Mouse (Mus musculus) lung, postnatal 25 days (tissue): ENCODE measurements around the gene Gsta4.
A peak's percentile ranks its signal among the peaks of the same experiment; 100 is the strongest.
"Not testable (repeated sequence)": the region's sequence is repeated elsewhere in the genome, so short reads cannot be mapped to it uniquely, and the experiment has no call there.

Experiments
- DNase-seq: peaks from one replicate; pipeline ENCODE4 v3.0.0; 2022; ENCODE audit warnings: low spot score

Gsta4 gene

DNA sequence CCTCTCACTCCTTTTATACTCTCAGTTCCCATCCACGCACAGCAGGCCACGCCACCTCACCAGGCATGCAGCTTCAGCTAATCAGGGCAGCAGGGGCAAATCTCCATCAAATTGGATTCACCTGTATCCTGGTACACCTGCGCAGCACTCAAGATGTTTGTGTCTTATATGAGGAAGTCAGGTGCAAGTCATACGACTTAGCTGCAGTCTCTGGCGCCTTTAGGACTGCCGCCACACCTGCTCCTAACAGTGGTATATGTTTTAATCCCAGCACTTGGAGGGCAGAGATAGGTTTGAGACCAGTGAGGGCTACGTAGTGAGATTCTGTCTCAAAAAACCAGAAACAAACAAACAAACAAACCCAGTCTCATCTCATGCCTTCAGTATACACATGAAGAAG, at the start of gene Gsta4:
Gene Gsta4, plus strand, starts transcription at position 301 of the 400 bp plus-strand sequence.
- DNase-seq: not testable (repeated sequence)

DNA sequence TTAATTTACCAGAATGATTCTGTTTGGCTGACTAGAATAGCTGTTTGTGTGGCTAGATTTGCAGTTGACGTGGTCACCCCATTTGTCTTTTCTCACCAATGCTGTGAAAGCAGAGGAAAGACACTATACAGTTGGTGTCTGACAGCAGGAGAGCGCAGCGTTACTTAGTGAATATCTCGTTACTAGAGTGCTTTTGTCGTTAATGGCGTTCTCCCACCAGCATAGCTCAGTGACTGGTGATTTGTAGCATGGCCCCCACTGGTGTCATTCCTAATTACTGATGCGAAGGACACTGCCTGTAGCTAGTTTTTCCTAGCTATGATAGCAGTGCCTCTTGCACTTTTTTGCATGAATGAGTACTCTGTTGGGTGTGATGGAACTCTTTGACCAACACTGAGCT, 46.9 kb upstream of the Gsta4 start:
- no peak for DNase-seq

DNA sequence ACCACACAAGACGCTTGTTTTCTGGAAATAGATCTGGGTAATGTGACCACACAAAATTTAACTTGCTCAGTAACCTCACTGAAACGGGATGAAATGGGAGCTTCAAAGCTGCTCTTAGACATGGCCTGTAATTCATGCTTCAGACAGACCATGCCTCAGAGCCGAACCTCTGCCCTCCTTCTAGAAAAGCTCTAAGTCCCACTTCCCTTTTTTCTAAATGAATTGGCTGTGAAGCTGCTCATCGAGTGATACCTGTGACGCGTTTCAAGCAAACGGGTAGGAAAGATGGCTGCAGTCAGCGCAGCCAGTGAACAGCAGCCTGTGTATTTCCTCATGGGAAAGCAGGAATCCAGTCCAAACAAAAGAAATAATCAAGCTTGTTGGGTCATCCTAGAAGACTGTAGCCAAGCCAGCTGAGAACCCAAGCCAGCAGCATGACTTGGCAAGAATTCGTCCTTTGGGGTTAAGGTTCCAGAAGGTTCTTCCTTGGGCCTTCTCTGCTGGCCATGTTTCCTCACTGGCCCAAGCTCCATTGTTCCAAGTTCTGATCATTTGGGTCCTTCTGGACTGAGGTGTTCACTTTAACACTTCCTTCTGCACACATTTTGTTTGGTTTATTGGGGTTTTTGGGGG, 44.4 kb upstream of the Gsta4 start:
- no peak for DNase-seq

DNA sequence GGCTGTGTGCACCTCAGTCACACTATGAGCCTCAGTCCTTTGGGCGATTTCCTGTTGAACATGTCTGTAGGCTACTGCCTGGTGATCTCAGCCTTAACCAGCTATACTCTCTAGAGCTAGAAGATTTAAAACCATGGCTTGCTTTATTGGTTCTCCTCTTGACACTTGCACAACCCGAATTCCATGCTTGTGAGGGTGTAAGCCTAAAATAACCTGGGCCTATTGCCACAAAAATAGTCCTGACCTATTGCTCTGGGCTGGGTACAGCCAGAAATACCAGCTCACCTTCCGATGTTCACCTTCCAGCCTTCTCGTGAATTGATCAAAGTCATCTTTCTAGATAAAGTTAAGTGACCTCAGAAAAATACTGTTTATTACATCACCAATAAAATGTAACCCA, 43.1 kb upstream of the Gsta4 start:
- DNase-seq: peak; percentile 63

DNA sequence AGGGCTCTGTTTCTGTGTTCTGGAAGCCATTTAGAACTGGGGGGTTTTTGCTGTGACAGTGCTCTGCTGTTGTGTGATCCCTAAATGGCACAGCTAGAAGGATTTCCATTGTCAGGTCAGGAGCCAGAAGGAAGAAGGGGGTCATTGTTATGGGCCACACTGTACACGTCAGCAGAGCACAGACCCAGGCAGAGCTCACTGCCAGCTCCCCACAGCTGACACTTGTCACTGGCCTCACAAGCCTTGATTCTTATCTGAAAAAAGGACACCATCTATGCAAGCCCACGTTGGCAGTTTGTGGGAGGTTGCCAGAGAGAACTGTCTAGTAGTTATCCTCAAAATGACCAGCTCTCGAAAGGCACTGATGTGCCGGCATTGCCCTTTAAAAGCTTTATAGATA, 36.5 kb upstream of the Gsta4 start:
- no peak for DNase-seq

DNA sequence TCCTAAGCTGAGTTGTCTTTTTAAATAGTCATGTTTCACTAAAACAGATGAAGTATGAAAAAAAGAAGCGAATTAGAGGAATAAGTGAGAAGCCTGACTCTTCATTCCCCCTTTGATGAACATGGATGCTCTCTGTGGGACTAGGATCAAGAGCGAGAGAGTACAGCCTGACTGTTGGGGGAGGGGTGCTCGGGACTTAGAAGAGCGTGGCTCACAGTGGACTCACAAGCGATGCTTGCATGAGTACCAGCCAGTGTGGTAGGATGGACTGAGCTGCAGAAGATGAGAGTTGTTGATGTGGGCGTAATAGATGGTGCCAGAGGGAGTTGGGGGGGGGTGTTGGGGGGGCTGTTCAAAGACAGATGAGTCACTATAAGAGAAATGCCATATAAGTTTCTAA, 35.9 kb upstream of the Gsta4 start:
- no peak for DNase-seq

DNA sequence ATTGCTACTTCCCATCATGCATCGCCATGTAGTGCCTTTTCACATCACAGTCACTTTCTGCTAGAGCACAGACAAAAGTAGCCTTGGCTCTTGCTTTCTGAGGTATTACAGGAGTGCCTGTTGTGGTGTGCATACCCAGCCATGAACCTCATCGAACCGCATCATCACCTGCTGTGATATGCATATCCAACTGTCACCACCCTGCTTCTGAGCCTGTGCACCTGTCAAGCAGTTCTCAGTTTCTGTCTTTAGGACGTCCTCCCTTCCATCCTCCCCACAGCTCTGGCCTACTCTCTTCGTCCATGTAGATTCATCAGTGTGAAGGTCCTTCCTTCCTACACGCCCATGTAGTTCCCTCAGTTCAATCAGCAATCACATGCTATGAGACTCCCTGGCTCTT, 34.4 kb upstream of the Gsta4 start:
- DNase-seq: no peak

DNA sequence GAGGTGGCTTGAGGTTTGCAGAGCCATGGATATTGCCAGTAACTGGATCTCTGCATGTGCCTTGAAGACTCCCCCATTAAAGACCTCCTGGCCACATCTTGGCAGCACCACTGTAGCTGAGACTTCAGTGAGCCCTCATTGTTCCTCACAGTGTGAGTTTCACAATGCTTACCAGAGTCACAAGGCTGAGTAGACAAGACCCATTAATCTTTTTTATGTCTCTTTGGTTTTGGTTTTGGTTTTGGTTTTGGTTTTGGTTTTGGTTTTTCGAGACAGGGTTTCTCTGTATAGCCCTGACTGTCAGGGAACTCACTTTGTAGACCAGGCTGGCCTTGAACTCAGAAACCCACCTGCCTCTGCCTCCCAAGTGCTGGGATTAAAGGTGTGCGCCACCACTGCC, 32.8 kb upstream of the Gsta4 start:
- not testable (repeated sequence) for DNase-seq

DNA sequence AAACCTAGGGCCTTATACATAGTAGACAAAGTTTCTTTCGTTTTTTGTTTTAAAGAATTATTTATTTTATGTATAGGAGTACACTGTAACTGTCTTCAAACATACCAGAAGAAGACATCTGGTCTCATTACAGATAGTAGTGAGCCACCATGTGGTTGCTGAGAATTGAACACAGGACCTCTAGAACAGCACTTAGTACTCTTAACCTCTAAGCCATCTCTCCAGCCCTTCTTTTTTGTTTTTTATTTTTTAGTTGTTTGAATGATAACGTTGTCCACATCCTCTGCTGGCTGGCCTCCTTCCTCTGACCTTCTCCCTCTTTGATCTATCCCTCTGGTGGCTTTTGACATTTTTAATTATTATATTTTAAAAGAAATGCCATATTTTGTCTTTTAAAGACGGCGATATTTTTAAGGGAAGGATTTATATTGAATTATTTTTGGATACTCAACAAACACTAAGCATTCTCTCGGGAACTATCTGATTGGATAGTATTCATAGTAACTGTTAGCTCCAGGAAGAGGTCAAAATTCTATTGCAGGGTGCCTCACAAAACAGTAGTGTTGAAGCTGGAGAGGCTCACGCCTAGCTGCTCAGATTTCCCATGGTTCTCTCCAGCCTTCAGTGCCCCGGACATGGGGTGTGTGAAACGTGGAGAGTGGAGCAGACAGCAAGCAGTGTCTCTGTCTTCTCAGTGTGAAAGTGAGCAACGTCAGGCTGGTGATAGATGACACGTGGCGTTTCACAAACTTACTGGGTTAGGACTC, 28.2 kb upstream of the Gsta4 start:
- DNase-seq: no peak

DNA sequence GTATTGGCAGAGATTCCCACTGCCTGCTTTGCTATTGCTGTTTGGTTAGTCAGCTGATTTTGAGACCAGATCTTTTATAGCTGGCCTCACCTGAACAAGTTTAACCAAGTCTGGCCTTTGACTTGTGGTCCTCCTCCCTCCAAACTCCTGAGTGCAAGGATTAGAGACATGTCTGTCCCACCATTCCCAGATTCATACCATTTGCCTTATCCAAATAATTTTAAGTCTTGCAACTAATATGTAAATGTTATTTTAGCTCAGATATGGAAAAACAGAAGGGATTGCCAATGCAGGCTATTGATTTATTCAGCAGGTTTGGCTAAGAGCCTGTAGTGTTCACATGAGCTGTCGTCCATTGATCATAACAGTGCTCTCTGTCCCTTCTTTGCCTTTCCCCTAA, 25.4 kb upstream of the Gsta4 start:
- DNase-seq: no peak

DNA sequence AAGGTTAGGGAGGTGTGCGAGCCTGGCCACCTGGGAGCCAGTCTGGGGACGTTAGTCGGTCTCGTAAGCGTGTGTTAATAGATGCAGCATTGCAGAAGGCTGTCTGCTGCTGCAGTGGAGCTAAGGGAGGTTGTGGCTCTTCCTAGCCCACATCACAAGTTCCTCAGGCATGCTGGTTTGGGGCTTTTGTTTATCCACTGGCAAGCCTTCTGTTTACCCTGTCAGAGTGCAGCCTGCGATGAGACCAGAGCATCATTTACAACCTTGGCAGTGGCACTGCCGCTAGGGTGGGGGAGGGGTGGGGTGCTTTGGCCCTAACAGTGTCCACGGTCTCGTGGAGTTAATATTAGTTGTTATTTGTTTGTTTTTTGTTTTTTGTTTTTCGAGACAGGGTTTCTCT, 19.3 kb upstream of the Gsta4 start:
- no peak for DNase-seq

DNA sequence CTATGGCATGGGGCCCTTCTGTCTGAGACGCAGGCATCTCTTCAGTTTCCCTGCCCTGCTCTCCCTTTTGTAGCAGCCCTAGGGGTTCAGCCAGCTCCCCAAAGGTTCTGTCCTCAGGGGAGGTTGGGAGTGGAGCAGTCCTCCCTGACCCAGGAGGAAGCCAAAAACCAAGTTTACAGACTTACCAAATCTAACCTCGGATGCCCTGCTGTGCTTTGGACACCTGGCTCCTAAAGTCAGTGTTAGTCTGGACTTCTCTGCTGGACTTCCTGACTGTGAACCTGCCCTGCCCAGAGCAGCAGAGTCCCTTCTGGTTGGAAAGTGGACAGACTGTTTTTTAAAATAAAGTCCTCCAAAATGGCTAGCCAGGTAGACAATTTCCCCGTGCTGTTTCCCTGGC, 17.8 kb upstream of the Gsta4 start:
- no peak for DNase-seq

DNA sequence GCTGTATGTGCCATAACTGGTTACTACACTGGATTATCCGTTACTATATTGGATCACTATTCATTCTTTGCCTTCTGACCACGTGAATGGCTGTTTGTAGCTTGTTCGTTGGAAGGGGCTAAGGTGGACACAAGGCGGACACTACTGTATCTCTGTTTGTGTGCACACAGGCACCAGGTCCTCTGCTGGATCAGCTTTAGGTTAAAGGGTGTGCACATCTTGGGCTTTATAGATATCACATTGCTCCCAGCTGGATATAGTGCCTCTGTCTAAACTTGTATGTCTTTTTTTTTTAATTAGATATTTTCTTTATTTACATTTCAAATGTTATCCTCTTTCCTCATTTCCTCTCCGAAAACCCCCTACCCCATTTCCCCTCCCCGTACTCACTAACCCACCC, 17.1 kb upstream of the Gsta4 start:
- no peak for DNase-seq

DNA sequence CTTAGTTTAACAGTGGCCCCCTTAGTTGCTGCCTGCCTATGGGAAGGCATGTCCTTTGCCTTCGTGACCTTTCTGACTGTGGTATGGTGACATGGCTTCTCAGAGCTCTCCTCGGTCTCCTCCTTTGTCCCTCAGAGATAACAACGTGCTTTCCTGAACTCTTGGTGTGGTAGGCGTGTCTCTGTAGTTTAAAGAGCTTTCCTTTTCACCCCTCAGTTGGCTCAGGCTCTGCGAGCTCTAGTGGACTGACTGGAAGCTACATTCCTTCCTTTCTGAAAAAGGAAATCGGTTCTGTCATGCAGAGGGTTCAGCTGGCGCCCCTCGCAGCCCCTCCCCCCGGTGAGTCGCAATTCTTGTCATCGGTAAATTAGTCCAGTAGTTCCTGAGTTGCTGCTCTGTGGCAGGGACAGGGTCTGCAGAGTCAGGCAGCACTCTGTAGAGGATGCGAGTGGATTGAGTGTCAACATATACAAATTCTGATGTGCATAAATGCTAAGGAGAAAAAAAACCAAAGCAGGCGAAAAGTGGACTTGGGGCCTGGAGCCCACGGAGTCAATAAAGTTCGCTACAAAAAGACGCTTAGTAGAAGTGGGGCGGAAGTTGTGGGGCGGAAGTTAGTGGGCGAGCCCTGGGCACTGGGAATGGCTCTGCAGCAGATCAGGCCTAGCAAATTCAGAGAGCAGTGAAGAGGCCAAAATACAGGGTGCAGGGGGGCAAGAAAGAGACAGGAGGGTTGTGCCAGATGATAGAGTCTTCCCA, 15.7 kb upstream of the Gsta4 start:
- no peak for DNase-seq

DNA sequence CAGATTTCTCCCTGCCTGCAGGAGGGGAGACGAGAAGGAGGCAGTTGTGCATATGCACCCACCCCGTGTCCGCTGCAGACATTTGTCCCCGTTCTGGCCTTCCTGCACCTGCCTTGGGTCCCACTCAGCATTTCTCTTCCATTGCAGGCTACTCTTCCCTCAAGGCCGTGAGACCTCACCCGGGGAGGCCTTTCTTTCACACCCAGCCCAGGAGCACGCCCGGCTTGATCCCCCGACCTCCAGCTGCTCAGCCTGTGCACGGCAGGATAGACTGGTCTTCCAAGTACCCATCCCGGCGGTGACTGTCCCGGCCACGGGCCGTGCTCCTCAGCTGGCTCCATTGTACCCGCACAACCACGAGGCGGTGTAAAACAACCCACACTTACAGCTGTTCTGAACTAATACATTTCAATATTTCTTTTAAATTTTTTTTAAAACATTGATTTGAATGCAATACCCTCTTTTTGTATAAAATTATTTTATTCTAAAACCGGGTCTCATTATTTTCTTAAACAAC, 15.1 kb upstream of the Gsta4 start:
- DNase-seq: no peak

DNA sequence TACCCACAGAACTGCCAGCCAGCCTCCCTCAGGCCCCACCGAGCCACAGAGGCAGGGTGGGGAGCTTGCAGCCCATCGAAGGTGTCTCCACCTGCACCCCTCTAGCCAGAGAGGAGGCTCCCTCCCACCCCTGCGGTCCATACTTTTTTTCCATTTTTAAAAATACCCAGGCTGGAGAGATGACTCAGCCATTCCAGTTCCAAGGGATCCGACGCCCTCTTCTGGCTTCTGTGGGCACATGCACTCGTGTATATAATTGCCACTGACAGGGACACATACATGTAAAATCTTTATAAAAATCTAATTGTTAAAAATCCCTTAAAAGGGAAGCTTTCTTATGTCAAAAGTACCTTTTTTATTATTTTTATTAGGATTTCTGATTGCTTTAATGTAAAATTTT, 13.7 kb upstream of the Gsta4 start:
- DNase-seq: no peak

DNA sequence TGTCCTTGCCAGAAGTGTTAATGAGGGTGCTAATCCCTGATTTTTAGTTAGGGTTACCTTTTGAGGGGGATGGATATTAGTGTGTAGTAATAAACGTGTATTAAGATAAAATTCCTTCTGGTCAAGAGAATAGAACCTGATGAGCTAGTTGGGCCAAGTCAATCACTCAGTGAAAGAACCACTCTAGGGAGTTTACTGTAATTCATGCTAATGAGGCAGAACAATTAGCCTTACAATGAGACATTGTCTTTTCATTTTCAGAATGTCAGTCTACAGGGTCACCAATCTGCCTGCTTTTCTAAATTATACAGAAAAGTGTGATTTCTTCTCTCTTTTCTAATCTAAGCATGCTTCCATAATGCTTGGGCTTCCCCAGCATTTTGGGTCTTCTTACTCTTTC, 8.6 kb upstream of the Gsta4 start:
- DNase-seq: no peak

DNA sequence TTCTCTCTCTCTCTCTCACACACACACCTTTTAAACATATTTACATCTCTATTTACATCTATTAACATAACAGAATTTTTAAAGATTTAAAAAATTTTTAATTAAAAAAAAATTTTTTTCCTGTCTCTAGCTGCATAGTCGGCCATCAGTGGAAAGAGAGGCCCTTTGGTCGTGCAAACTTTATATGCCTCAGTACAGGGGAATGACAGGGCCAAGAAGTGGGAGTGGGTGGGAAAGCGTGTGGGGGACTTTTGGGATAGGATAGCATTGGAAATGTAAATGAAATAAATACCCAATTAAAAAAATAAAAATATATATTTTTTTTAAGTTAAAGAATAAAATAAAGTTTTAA, 7.7 kb upstream of the Gsta4 start:
- DNase-seq: not testable (repeated sequence)

DNA sequence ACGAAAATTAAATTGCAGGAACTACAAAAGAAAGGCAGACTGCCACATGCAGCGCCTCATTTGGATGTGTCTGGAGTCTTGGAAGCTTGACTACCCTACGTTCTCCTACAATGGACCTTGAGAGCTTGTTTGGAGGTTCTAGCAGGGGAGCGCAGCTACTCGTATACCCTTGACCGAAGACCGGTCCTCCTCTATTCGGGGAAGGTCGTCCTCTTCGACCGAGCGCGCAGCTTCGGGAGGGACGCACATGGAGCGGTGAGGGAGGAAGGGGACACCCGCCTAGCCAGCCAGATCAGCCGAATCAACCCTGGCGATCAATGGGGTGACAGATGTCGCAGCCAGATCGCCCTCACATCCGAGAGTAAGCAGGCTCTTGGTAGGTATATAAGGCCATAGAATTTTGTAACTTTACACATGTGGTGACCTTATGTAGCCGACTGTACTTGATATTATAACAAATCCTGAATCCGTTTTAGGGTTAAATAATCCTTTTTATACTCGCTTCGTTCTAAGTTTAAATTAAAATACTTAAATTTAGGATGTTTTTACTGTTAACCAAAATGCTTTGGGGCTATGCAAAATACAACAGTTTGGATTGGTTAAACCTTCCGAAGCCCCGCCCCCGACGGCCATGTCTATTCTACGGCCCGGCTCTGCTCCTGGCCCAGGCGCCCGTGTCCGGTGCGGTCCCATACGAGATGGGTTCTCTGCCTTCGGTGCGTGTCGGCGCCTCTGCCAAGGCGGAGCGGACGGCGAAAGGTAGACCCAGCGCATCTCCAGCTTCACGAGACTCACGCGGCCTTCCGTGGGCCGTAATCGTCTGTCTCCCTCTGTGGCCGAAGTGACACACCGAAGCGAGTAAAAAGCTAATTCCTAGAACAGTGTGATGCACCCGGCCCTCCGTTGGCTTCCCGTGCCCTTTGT, 7.0 kb upstream of the Gsta4 start:
- DNase-seq: peak; percentile 95

DNA sequence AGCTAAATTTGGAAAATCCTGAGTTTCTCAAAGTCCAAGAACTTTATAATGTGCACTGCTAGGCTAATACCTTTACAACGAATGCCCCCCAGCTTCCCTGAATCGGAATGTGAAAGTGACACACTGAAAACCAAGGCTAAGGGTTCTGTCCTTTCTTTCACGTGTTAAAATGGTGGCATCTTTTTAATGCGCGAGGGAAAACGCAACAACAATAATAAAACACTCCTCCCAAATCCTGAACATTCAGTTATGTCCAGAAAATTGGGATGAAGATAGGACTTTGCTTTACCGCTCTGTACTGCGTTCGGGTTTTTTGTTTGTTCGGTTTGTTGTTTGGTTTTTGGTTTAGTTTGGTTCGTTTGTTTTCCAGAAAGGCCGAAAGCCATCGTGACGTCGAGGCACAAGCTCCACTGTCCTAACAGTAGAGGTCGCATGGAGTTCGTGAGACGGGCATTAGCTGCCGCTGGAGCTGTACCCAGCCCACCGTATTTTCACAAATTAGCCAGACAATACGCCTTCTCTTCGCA, 6.3 kb upstream of the Gsta4 start:
- peak; percentile 77 for DNase-seq

DNA sequence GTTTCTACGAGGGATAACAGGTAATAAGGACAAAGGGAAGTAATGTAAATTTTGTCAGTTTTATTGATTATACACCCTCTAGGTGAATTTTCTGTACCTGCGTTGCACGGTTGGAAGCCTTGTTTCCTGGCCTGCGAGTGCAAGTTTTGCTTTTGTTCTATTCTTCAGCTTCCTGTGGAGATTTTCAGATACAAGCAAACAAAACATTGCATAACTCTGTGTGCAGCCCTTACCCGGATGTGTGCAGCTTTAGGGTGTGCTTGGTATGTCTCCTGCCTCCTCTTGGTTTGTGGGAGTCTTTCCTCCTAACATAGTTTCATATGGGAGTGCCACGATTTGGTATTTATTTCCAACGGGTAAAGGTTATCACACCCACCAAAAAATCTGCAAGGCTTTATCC, 5.7 kb upstream of the Gsta4 start:
- peak; percentile 56 for DNase-seq

DNA sequence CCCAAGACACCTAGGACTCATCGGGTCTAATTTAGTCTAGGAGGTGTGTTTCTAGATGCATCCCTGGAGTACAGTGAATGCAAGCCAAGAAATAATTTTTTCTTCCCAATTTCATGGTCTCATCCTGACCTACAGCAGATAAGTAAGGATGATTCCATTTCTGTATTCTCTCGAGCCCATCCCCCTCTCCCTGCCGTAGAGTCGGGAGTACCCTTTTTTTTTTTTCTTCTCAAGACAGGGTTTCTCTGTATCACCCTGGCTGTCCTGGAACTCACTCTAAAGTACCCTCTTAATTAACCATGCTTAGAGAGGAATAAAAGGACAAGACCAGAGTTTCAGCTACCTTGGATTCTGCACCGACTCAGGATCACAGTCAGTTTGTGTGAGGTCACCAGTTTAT, 4.4 kb upstream of the Gsta4 start:
- no peak for DNase-seq
